Mouse (Mus musculus) lung, embryonic 16.5 days (tissue): ENCODE measurements at regions not wholly inside any gene's neighbourhood (a gene's known extent, or its start where the extent isn't known, plus 50 kb on each side); places are given as distances from the start of the nearest gene placed in this dataset.
A peak's percentile ranks its signal among the peaks of the same experiment; 100 is the strongest.

Experiments
- ATAC-seq: fragments of 200-750 bp; cut with Nextera tagmentation; 2 replicates; pipeline ENCODE4 v1.8.0; 2017; ENCODE audit warnings: low read depth, mild to moderate bottlenecking, moderate library complexity
- H3K27ac ChIP-seq: fragments of 300-500 bp; sonication (generic); 2 replicates; pipeline ENCODE4 v1.5.1; 2014; ENCODE audit warnings: mild to moderate bottlenecking, control low read depth, low read length
- H3K27me3 ChIP-seq: fragments of 300-500 bp; sonication (generic); 2 replicates; pipeline ENCODE4 v1.6.1; 2014; ENCODE audit warnings: low read depth, low read length, mixed read lengths; ENCODE audit not compliant: control insufficient read depth, insufficient read depth
- H3K36me3 ChIP-seq: fragments of 300-500 bp; sonication (generic); 2 replicates; pipeline ENCODE4 v1.6.1; 2014; ENCODE audit warnings: low read length; ENCODE audit not compliant: control insufficient read depth, insufficient read depth
- H3K4me1 ChIP-seq: fragments of 300-500 bp; sonication (generic); replicated peaks from 2 replicates; pipeline ENCODE4 v1.6.1; 2014; ENCODE audit warnings: low read length, mixed read lengths; ENCODE audit not compliant: control insufficient read depth, insufficient read depth
- H3K4me2 ChIP-seq: fragments of 300-500 bp; sonication (generic); 2 replicates; pipeline ENCODE4 v1.6.1; 2014; ENCODE audit warnings: low read depth, low read length, control low read depth
- H3K4me3 ChIP-seq: fragments of 300-500 bp; sonication (generic); 2 replicates; pipeline ENCODE4 v1.5.1; 2014; ENCODE audit warnings: mild to moderate bottlenecking, low read length, control low read depth
- H3K9ac ChIP-seq: fragments of 300-500 bp; sonication (generic); 2 replicates; pipeline ENCODE4 v1.6.1; 2014; ENCODE audit warnings: low read length, control low read depth
- H3K9me3 ChIP-seq: fragments of 300-500 bp; sonication (generic); 2 replicates; pipeline ENCODE4 v1.6.1; 2016; ENCODE audit warnings: low read length; ENCODE audit not compliant: control insufficient read depth
- WGBS: fragments of 180-500 bp; shearing (Covaris S2); extraction: QIAGEN DNeasy Blood & Tissue Kit; methylation state at CpG from one replicate; pipeline ENCODE4 v1.1.7; 2014; 5-methylcytosine and 5-hydroxymethylcytosine counted together

DNA sequence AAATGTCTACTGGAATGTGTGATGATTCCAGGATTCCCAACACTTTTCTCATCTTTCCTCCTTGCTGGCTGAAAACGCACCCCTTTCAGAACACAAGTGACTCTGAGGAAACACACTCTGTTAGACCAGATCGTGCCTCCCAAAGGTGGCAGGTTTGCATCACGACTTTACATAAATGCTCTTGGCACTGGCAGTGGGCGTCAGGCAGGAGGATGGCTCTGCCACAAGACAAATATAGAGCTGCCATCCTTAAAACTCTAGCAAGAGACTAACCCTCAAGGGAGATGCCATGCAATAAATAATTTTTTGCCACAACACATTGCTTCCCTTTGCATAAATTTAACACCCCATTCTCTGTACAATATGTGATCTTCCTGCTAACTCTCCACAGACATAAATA lies 2254.1 kb upstream of the Lrrc6 start:
- Histone ChIP-seq H3K4me1 (no peaks in the 10 kb centered on the region), H3K27me3 (no peaks in the 10 kb centered on the region), H3K9me3 (no peaks in the 10 kb centered on the region), H3K27ac (no peak overlapping the region), H3K4me2 (no peak overlapping the region), H3K4me3 (no peak overlapping the region), H3K9ac (no peak overlapping the region), H3K36me3 (no peaks in the 10 kb centered on the region)
- WGBS = 71% methylated on average over 4 of the region's 4 CpGs
- ATAC-seq = no peak

DNA sequence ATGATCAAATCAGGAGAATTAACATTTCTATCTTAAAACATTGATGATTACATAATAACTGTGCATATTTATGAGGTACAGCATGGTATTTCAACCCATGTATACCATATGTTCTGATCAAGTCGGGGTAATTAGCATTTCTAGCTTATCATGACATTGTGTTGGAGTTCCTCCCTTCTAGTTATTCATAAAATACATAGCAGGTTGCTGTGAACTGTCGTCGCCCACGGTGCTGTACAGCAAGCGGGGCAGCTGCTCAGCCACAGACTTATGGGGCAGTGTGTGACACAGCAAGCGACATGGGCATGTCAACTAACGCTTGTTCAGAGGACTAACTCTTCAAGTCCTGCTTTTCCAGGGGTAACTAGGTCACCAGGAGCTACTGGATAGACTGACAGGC lies 2238.6 kb upstream of the Lrrc6 start:
- Histone ChIP-seq H3K27ac (no peak overlapping the region), H3K4me1 (no peaks in the 10 kb centered on the region), H3K9me3 (no peaks in the 10 kb centered on the region), H3K9ac (no peak overlapping the region), H3K4me2 (no peak overlapping the region), H3K36me3 (no peaks in the 10 kb centered on the region), H3K4me3 (no peak overlapping the region), H3K27me3 (no peaks in the 10 kb centered on the region)
- ATAC-seq = no peak
- WGBS = 81% methylated on average over 7 of the region's 7 CpGs

DNA sequence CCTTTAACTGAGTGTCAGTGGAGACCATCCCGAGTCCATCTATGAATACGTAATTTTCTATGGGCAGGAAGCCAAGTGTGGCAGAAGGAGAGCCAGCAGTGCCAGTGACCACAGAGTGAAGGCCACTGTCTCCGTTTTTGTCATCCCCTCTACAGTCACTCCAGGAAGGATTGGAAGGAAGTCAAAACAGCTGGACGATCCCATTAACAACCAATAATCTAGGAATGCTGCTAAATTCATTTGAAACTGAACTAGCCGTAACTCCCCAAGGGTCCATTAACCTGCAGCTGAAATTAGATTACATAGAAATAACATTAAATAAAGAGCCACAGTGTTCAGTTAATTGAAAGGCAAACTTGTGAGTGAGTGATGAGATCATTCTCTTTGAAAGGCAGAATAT lies 2220.5 kb upstream of the Lrrc6 start:
- no peaks in the 10 kb centered on the region for H3K36me3 ChIP-seq
- no peak overlapping the region for H3K9ac ChIP-seq
- H3K4me3 ChIP-seq = no peak overlapping the region
- no peak overlapping the region for H3K4me2 ChIP-seq
- H3K27me3 ChIP-seq = no peaks in the 10 kb centered on the region
- 47% methylated on average over 5 of the region's 5 CpGs for WGBS
- no peaks in the 10 kb centered on the region for H3K4me1 ChIP-seq
- ATAC-seq = peak; percentile 87
- H3K9me3 ChIP-seq = no peaks in the 10 kb centered on the region
- no peak overlapping the region for H3K27ac ChIP-seq

DNA sequence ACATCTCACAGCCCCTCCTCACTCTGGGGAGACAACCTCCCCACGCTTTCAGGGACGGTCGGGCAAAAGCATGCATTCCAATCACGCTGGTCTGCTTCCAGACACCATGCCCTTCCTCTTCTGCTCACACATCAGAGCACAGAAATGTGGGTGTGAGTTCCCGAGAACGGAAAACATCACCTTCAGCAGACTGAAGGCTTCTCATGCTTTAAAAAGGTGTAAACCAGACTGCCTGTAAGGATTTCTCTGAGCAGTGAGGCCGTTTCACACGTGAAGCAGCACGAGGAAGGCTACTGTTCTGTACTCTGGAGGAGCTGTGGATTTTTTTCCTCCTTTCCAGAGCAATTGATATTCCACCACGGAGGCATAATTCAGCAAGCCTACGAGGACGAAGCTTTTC lies 2218.8 kb upstream of the Lrrc6 start:
- H3K4me3 ChIP-seq = no peak overlapping the region
- H3K27me3 ChIP-seq = no peaks in the 10 kb centered on the region
- ATAC-seq = no peak
- H3K9ac ChIP-seq = no peak overlapping the region
- H3K27ac ChIP-seq = no peak overlapping the region
- no peaks in the 10 kb centered on the region for H3K4me1 ChIP-seq
- no peak overlapping the region for H3K4me2 ChIP-seq
- WGBS = 58% methylated on average over 12 of the region's 12 CpGs
- no peaks in the 10 kb centered on the region for H3K36me3 ChIP-seq
- no peaks in the 10 kb centered on the region for H3K9me3 ChIP-seq

DNA sequence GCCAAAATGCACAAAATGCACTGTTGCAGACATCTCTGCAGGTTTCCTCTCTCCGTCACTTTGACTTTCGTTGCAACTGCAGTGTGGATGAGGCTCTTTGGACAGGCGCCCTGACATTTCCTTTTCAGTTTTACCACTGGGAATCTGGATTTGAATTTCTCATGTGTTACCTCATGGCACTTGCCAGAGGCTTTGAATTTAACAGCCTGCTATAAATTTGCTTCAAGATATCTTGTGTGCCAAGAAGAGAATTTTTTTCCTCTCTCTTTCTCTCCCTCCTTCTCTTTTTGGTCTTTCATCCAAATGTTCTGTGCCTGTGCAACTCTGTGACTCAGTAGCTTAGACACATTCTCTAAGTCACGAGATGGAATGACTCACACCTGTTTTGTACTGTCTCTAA lies 2213.6 kb upstream of the Lrrc6 start:
- H3K27me3 ChIP-seq = no peaks in the 10 kb centered on the region
- no peak for ATAC-seq

DNA sequence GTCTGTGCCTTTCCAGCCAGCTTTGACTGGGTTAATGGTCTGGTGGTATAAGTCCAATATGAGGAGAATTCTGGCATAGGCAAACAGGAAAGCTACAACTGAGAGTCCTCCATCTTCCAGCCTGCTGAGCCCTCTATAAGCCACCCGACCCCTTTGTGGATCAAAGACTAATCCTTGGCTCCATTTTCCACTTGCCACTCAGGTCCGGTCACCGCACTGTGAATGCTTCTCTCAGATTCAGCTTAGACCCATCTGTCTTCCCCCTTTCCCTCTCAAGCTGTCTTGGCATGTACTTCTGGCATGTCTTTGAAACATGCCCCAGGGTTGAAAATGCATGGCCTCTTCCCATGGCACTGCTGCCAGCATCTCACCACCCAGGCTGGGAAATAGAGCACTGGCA lies 2206.6 kb upstream of the Lrrc6 start:
- no peak overlapping the region for H3K9ac ChIP-seq
- H3K27me3 ChIP-seq = no peaks in the 10 kb centered on the region
- WGBS = 65% methylated on average over 3 of the region's 3 CpGs
- ATAC-seq = no peak
- H3K27ac ChIP-seq = no peak overlapping the region
- no peak overlapping the region for H3K4me2 ChIP-seq
- no peak overlapping the region for H3K4me3 ChIP-seq
- H3K9me3 ChIP-seq = no peaks in the 10 kb centered on the region
- H3K4me1 ChIP-seq = no peaks in the 10 kb centered on the region
- no peaks in the 10 kb centered on the region for H3K36me3 ChIP-seq

More for the DNA sequence above, 2213.6 kb upstream of the Lrrc6 start:
- Histone ChIP-seq H3K9me3 (no peaks in the 10 kb centered on the region), H3K9ac (no peak overlapping the region), H3K4me1 (no peaks in the 10 kb centered on the region), H3K4me3 (no peak overlapping the region), H3K36me3 (no peaks in the 10 kb centered on the region), H3K27ac (no peak overlapping the region), H3K4me2 (no peak overlapping the region)
- WGBS = 58% methylated on average over 4 of the region's 4 CpGs

DNA sequence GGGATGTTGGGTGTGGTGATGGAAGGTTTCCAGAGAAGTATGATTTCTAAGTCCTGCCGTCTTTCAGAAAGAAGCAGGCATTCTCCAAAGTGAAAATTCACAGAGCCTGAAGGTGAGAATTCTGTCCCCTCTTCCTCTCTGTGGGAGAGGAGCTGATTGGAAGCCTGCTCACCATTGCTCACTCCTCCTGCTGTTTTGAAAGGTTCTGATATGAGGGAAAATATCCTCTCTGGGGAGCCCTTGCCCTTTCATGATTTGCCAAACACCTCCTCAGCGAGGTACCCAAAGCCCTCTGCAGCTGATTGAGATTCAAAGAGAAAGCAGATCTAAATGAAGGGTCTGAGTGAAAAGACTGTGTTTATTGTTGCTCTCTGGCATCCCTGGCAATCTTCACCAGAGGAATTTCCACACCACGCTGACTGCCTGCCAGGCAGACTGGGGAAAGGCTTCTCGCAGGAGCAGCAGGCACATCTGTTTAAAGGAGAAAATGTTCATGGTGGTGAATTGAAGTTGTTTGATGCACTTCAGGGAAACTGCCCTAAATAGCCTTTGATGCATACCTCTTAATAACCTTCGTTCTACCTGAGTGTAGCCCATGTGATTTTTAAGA lies 2194.4 kb upstream of the Lrrc6 start:
- Histone ChIP-seq H3K4me2 (no peak overlapping the region), H3K4me3 (no peak overlapping the region), H3K27ac (no peak overlapping the region), H3K4me1 (no peaks in the 10 kb centered on the region), H3K27me3 (no peaks in the 10 kb centered on the region), H3K9ac (no peak overlapping the region), H3K36me3 (no peaks in the 10 kb centered on the region), H3K9me3 (no peaks in the 10 kb centered on the region)
- no peak for ATAC-seq
- WGBS = 32% methylated on average over 5 of the region's 5 CpGs

DNA sequence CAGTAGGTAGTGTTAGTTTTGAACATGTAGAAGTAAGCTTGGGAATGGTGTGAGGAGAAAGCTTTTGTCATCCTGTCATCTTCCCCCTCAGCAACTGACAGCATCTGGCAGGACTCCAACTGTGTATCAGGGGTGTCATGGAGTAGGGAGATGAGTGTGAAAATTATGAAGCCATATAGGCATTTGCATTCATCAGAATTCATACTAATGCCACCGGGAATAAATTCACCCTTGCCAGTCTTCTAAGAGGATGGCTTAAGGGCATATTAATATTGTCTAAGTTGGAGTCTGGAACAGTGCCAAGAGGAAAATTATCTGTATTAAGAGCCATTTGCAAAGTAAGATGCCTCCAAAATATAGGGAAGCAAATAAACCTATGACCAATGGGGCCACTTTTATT lies 2166.8 kb upstream of the Lrrc6 start:
- H3K27ac ChIP-seq = no peak overlapping the region
- no peaks in the 10 kb centered on the region for H3K27me3 ChIP-seq
- WGBS = 76% methylated on average over 1 of the region's 1 CpGs
- ATAC-seq = no peak
- no peaks in the 10 kb centered on the region for H3K4me1 ChIP-seq
- H3K36me3 ChIP-seq = no peaks in the 10 kb centered on the region
- no peak overlapping the region for H3K4me2 ChIP-seq
- no peak overlapping the region for H3K9ac ChIP-seq
- no peak overlapping the region for H3K4me3 ChIP-seq
- no peaks in the 10 kb centered on the region for H3K9me3 ChIP-seq

DNA sequence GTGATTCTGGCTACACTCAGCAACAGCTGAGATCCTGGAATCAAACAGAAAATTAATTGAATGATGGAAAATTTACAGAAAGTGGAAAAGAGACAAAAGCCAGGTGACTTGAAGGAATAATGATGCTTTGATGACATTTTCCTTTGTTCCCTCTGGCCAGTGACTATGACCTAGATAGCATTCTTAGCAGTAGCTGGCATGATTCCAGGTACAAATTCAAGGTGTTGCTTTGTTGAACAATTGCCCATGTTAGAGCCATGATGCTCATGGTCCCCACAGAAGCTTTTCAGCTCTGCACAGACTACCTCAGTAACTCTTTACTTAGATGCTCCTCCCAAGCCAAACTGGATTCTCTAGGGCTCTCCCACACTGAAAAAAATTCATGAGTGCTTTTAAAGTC lies 2164.6 kb upstream of the Lrrc6 start:
- Histone ChIP-seq H3K4me2 (no peak overlapping the region), H3K4me3 (no peak overlapping the region), H3K4me1 (no peaks in the 10 kb centered on the region), H3K27me3 (no peaks in the 10 kb centered on the region), H3K36me3 (no peaks in the 10 kb centered on the region), H3K9ac (no peak overlapping the region), H3K9me3 (no peaks in the 10 kb centered on the region), H3K27ac (no peak overlapping the region)
- ATAC-seq = no peak

DNA sequence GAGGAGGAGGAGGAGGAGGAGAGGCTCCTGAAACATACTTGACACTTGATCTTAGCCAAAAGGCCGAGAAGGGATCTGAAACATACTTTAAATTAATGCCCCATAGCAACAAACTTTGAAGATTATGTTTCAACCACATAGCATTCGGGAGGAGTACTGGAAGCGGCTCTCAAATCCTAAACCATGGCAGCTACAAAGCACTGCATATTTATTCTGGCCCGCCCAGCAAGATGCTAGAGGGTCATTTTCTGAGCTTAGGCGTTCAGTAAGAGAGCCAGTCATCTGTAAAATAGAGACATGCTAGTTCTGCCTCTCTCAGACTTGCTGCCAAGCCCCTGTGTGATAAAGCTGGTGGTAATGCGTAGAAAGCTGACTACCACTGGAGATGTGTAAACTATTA lies 2156.0 kb upstream of the Lrrc6 start:
- Histone ChIP-seq H3K27ac (no peak overlapping the region), H3K27me3 (no peaks in the 10 kb centered on the region), H3K9ac (no peak overlapping the region), H3K4me2 (no peak overlapping the region), H3K36me3 (no peaks in the 10 kb centered on the region), H3K9me3 (no peaks in the 10 kb centered on the region), H3K4me1 (no peaks in the 10 kb centered on the region), H3K4me3 (no peak overlapping the region)
- ATAC-seq = no peak
- WGBS = 52% methylated on average over 6 of the region's 6 CpGs
